Mouse (Mus musculus) neural tube, embryonic 13.5 days (tissue): ENCODE data around the gene Tsr3. TPM values are rescaled to one million over a fixed set of nuclear protein-coding genes. Genes with fewer than 3 reads are reported as not detected.
A peak's percentile ranks its signal among the peaks of the same experiment; 100 is the strongest.

Experiments
- ATAC-seq: fragments of 200-750 bp; cut with Nextera tagmentation; 2 replicates; pipeline ENCODE4 v1.8.0; 2017; ENCODE audit warnings: low read depth, mild to moderate bottlenecking, moderate TSS enrichment, moderate library complexity
- H3K27ac ChIP-seq: fragments of 300-500 bp; sonication (generic); replicated peaks from 2 replicates; pipeline ENCODE4 v1.5.1; 2015; ENCODE audit warnings: moderate library complexity, mild to moderate bottlenecking, inconsistent platforms
- H3K27me3 ChIP-seq: fragments of 300-500 bp; sonication (generic); 2 replicates; pipeline ENCODE4 v1.6.1; 2015; ENCODE audit warnings: mild to moderate bottlenecking, inconsistent platforms
- H3K36me3 ChIP-seq: fragments of 300-500 bp; sonication (generic); 2 replicates; pipeline ENCODE4 v1.6.1; 2015; ENCODE audit warnings: mild to moderate bottlenecking, inconsistent platforms
- H3K4me1 ChIP-seq: fragments of 300-500 bp; sonication (generic); replicated peaks from 2 replicates; pipeline ENCODE4 v1.6.1; 2015; ENCODE audit warnings: inconsistent platforms
- H3K4me2 ChIP-seq: fragments of 300-500 bp; sonication (generic); 2 replicates; pipeline ENCODE4 v1.6.1; 2015; ENCODE audit warnings: inconsistent platforms, mild to moderate bottlenecking, moderate library complexity
- H3K4me3 ChIP-seq: fragments of 300-500 bp; sonication (generic); 2 replicates; pipeline ENCODE4 v1.5.1; 2015; ENCODE audit warnings: mild to moderate bottlenecking, inconsistent platforms
- H3K9ac ChIP-seq: fragments of 300-500 bp; sonication (generic); 2 replicates; pipeline ENCODE4 v1.6.1; 2015; ENCODE audit warnings: moderate library complexity, mild to moderate bottlenecking, inconsistent platforms
- H3K9me3 ChIP-seq: fragments of 300-500 bp; sonication (generic); 2 replicates; pipeline ENCODE4 v1.6.1; 2016; ENCODE audit warnings: inconsistent platforms
- WGBS: fragments of 180-500 bp; shearing (Covaris S2); methylation state at CpG from one replicate; pipeline ENCODE4 v1.1.7; 2015; 5-methylcytosine and 5-hydroxymethylcytosine counted together
- polyA plus RNA-seq: library from polyadenylated mRNA; unstranded; fragments of >200 nt; fragmentation: Nextera tagmentation; extraction: Ambion mirVana; gene quantifications from 2 replicates; pipeline ENCODE4 v1.2.1, GENCODE M21; 2015

The Tsr3 gene
- polyA plus RNA-seq, 1 experiment from 2014 or later: 62.1 TPM

GRCm38 (mm10) chr17:25250181-25250835 lies 10.3 kb downstream of the Tsr3 start:
- Histone ChIP-seq H3K4me1 (peaks cover 30% of the 10 kb centered on the region), H3K27me3 (peaks cover 21% of the 10 kb centered on the region), H3K9me3 (no peaks in the 10 kb centered on the region), H3K36me3 (no peaks in the 10 kb centered on the region; the same call in 1 of the 2 replicates), H3K4me2 (no peak overlapping the region), H3K27ac (no peak overlapping the region), H3K9ac (no peak overlapping the region), H3K4me3 (no peak overlapping the region)
- WGBS: 80% methylated on average over 8 of the region's 8 CpGs
- no peak for ATAC-seq

- ATAC-seq: peak; percentile 29
These were observed 12.7 kb downstream of the Tsr3 start for GRCm38 (mm10) chr17:25252643-25253042.

GRCm38 (mm10) chr17:25253760-25254159 lies 13.8 kb downstream of the Tsr3 start:
- ATAC-seq: no peak
- Histone ChIP-seq H3K4me3 (no peak overlapping the region), H3K4me2 (peak overlapping the region; percentile 37), H3K27me3 (peaks cover 37% of the 10 kb centered on the region), H3K27ac (0 out of 2 replicates have a peak overlapping the region, but pooled peaks have one; percentile 23), H3K4me1 (peaks cover 47% of the 10 kb centered on the region), H3K36me3 (peaks cover 2% of the 10 kb centered on the region; the same call in 1 of the 2 replicates), H3K9ac (peak overlapping the region; percentile 50), H3K9me3 (no peaks in the 10 kb centered on the region)
- WGBS: 18% methylated on average over 10 of the region's 10 CpGs

More at GRCm38 (mm10) chr17:25252643-25253042, 12.7 kb downstream of the Tsr3 start:
- Histone ChIP-seq H3K9me3 (no peaks in the 10 kb centered on the region), H3K27me3 (peaks cover 37% of the 10 kb centered on the region), H3K4me1 (peaks cover 42% of the 10 kb centered on the region), H3K9ac (0 out of 2 replicates have a peak overlapping the region, but pooled peaks have one; percentile 19), H3K4me3 (no peak overlapping the region), H3K4me2 (no peak overlapping the region), H3K36me3 (no peaks in the 10 kb centered on the region), H3K27ac (peak overlapping the region; percentile 56; the same call in 1 of the 2 replicates)
- 32% methylated on average over 3 of the region's 3 CpGs for WGBS

GRCm38 (mm10) chr17:25255110-25255509 lies 15.1 kb downstream of the Tsr3 start:
- Histone ChIP-seq H3K9ac (no peak overlapping the region), H3K27ac (no peak overlapping the region), H3K4me2 (no peak overlapping the region), H3K27me3 (peaks cover 37% of the 10 kb centered on the region), H3K9me3 (no peaks in the 10 kb centered on the region), H3K4me3 (no peak overlapping the region), H3K4me1 (peaks cover 47% of the 10 kb centered on the region), H3K36me3 (peaks cover 16% of the 10 kb centered on the region)
- no peak for ATAC-seq
- WGBS: 70% methylated on average over 2 of the region's 2 CpGs

- peak; percentile 16; the same call in 1 of the 2 replicates for ATAC-seq
- Histone ChIP-seq H3K4me2 (peak within 1 kb of the TSS; percentile 57), H3K4me1 (peaks cover 47% of the 10 kb centered on the region), H3K9me3 (no peaks in the 10 kb centered on the region), H3K4me3 (peak within 1 kb of the TSS; percentile 31), H3K9ac (peak within 1 kb of the TSS; percentile 60), H3K27me3 (peaks cover 37% of the 10 kb centered on the region), H3K27ac (no peak within 1 kb of the TSS), H3K36me3 (peaks cover 18% of the 10 kb centered on the region)
- 5% methylated on average over 31 of the region's 35 CpGs for WGBS
These were observed 16.3 kb downstream of the Tsr3 start, which contains the start of gene Baiap3 for GRCm38 (mm10) chr17:25256140-25256754. Gene Baiap3 (minus strand): TSS chr17:25256364.

GRCm38 (mm10) chr17:25257804-25258261 lies 17.9 kb downstream of the Tsr3 start:
- Histone ChIP-seq H3K27ac (no peak overlapping the region), H3K9me3 (no peaks in the 10 kb centered on the region), H3K9ac (peak overlapping the region; percentile 34; the same call in 1 of the 2 replicates), H3K4me2 (no peak overlapping the region), H3K4me3 (no peak overlapping the region), H3K4me1 (peaks cover 37% of the 10 kb centered on the region), H3K27me3 (peaks cover 37% of the 10 kb centered on the region), H3K36me3 (peaks cover 24% of the 10 kb centered on the region)
- no peak for ATAC-seq
- WGBS: 53% methylated on average over 6 of the region's 6 CpGs

GRCm38 (mm10) chr17:25264453-25264852 lies 24.5 kb downstream of the Tsr3 start:
- WGBS: 78% methylated on average over 3 of the region's 3 CpGs
- no peak overlapping the region for H3K4me3 ChIP-seq
- H3K4me1 ChIP-seq: peaks cover 3% of the 10 kb centered on the region
- H3K9ac ChIP-seq: no peak overlapping the region
- no peak overlapping the region for H3K27ac ChIP-seq
- H3K27me3 ChIP-seq: no peaks in the 10 kb centered on the region
- no peak overlapping the region for H3K4me2 ChIP-seq
- no peak for ATAC-seq
- H3K9me3 ChIP-seq: no peaks in the 10 kb centered on the region
- H3K36me3 ChIP-seq: peaks cover 81% of the 10 kb centered on the region

- 87% methylated on average over 2 of the region's 2 CpGs for WGBS
- Histone ChIP-seq H3K4me1 (peaks cover 42% of the 10 kb centered on the region), H3K9me3 (no peaks in the 10 kb centered on the region), H3K9ac (peak overlapping the region; percentile 98), H3K36me3 (peaks cover 41% of the 10 kb centered on the region), H3K27me3 (no peaks in the 10 kb centered on the region), H3K27ac (no peak overlapping the region), H3K4me2 (peak overlapping the region; percentile 97), H3K4me3 (peak overlapping the region; percentile 99)
- ATAC-seq: no peak
These were observed 30.9 kb downstream of the Tsr3 start for GRCm38 (mm10) chr17:25270795-25271335.

- Histone ChIP-seq H3K4me3 (peak overlapping the region; percentile 99), H3K27me3 (no peaks in the 10 kb centered on the region), H3K36me3 (peaks cover 27% of the 10 kb centered on the region), H3K27ac (peak overlapping the region; percentile 99), H3K9me3 (no peaks in the 10 kb centered on the region), H3K4me2 (peak overlapping the region; percentile 97), H3K9ac (peak overlapping the region; percentile 98), H3K4me1 (peaks cover 42% of the 10 kb centered on the region)
- no peak for ATAC-seq
- 1% methylated on average over 10 of the region's 10 CpGs for WGBS
These were observed 32.4 kb downstream of the Tsr3 start for GRCm38 (mm10) chr17:25272326-25272725.

GRCm38 (mm10) chr17:25272951-25273705 lies 33.2 kb downstream of the Tsr3 start:
- H3K9ac ChIP-seq: peak overlapping the region; percentile 98
- H3K4me1 ChIP-seq: peaks cover 42% of the 10 kb centered on the region
- WGBS: under 1% methylated on average over 91 of the region's 92 CpGs
- peak; percentile 92 for ATAC-seq
- H3K36me3 ChIP-seq: peaks cover 19% of the 10 kb centered on the region
- peak overlapping the region; percentile 99 for H3K4me3 ChIP-seq
- H3K4me2 ChIP-seq: peak overlapping the region; percentile 97
- 0 out of 2 replicates have a peak, but pooled peaks cover 4% of the 10 kb centered on the region for H3K27me3 ChIP-seq
- H3K9me3 ChIP-seq: no peaks in the 10 kb centered on the region
- peak overlapping the region; percentile 99 for H3K27ac ChIP-seq

GRCm38 (mm10) chr17:25273706-25274501 lies 33.9 kb downstream of the Tsr3 start:
- WGBS: 2% methylated on average over 44 of the region's 45 CpGs
- Histone ChIP-seq H3K4me1 (peaks cover 42% of the 10 kb centered on the region), H3K9me3 (no peaks in the 10 kb centered on the region), H3K4me3 (peak overlapping the region; percentile 99), H3K9ac (peak overlapping the region; percentile 98), H3K27ac (peak overlapping the region; percentile 99), H3K4me2 (peak overlapping the region; percentile 49), H3K36me3 (peaks cover 11% of the 10 kb centered on the region), H3K27me3 (0 out of 2 replicates have a peak, but pooled peaks cover 4% of the 10 kb centered on the region)
- peak; percentile 87 for ATAC-seq
